Mouse (Mus musculus): Measurements from ENCODE around the gene Fbp1.
"Not testable (repeated sequence)": the region's sequence is repeated elsewhere in the genome, so short reads cannot be mapped to it uniquely, and the experiment has no call there.

Gene Fbp1

GRCm38 (mm10) chr13:62887712-62888441 lies at the start of gene Fbp1:
Gene Fbp1 (minus strand): TSS chr13:62888282.
- no peak for DNase-seq

- no peak for DNase-seq
Measured at GRCm38 (mm10) chr13:62932452-62932851, 44.4 kb upstream of the Fbp1 start.

DNA sequence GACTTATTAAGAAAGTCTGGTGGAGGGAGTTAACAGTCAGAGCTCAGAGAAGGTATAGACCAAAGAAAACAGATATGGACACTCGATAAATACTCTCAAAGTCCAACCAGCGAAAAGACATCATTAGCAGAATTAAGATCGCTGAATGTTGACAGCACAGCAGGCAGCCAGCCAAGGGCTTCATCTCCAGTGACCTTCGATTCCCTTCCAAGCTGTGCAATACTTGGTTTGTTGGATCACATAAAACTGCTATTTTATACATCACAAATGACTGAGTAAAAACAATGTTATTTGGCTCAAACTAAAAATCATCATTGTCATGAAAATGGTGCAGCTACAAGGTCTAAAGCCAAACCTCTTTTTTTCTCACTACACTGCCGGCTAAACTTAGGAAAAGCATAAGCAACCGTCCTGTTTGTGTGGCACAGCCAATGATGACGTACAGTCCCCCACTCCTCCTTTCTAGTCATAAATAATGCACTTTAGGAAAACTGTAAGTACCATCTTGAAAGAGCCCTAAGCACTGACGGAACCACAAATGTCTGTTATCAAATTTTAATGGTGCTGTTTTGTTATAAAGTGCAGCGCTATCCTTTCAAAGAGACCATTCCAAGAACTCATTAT lies 41.8 kb upstream of the Fbp1 start:
- peak; percentile 55 for DNase-seq

GRCm38 (mm10) chr13:62929144-62929543 lies 41.1 kb upstream of the Fbp1 start:
- not testable (repeated sequence) for DNase-seq

DNA sequence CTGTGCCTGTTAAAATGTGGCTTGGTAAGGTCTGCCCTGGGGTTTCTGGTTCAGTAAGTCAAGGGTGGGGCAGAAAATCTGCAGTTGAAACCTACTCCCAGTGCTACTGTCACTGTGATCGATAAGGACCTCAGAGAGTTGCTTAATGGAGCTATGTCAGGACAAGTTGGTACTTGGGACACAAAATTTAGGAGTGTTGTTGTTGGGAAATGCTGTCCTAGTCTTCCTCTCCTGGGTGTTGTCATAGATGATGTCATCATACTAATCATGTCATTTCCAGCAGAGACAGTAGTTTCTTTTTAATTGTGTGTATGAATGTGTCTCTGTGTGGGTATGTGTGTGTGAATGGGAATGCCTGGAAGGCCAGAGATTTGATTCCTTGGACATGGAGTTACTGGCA lies 39.4 kb upstream of the Fbp1 start:
- DNase-seq = no peak

DNA sequence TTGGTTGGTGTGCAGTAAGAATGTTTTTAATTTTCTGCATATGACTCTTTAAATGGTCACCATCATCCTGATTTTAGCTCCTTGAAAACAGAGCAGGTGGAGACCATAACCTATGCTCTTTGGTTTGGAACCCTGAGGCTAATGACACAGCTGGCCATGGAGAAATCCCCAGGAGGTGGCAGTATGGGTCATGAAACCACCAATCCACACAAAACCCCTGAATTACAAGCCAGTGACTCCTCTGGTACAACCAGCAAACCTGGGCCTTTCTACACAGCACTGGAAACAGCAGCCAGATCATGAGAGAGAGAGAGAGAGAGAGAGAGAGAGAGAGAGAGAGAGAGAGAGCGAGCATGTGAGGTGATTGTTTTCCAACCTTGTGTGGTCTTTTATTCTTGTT lies 38.4 kb upstream of the Fbp1 start:
- DNase-seq = peak; percentile 66

DNA sequence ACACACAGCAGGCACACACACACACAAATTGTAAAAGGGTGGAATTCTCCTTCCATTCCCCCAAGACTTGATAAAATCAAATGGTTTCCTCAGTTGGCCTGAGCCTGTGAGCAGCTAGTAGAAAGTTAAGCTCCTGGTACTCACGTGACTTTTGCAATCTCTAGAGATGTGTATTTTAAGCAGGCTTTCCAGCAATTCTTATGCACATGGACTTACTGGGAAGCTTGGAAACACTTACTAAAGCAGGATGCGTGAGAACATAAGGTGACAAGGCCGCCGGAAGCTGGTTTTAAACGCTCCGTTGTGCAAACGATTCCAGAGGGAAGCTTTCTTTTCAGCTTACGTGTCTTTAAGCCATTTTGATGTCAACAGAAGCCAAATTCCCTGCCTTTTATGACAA lies 35.1 kb upstream of the Fbp1 start:
- no peak for DNase-seq

- no peak for DNase-seq
Measured at GRCm38 (mm10) chr13:62922645-62923044, 34.6 kb upstream of the Fbp1 start.

GRCm38 (mm10) chr13:62919647-62920341 lies 31.7 kb upstream of the Fbp1 start:
- DNase-seq = peak; percentile 86

DNA sequence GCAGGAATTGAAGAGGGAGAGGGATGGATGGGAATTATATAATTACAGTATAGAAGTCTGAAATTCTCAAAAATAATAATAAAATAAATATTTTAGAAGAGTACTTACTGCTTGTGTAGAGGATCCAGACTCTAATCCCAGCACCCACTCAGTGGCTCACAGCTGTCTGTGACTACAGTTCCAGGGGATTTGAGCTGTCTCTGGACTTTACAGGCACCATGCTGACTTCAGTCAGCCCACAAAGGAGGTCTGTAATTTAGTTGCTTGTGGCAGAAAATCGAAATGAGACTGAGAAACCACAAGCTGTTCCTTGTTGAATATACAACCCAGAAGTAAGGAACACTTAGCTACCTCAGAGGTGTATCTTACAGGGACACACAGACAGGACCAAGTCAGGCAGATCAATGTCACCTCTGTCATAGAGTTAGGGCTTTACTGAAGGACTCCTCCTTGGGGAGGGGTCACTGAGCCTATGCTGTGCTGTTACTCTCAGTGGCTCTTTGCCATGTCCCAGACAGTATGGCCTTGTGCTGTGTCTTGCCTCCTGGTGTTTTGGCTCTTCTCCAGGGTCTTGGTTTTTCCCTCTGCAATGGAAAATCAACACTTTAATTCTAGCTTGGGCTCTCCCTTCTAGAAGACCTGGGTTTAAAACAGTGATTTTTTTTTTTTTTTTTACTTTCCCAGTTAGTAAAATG lies 29.5 kb upstream of the Fbp1 start:
- DNase-seq = no peak

- peak; percentile 14 for DNase-seq
Measured at GRCm38 (mm10) chr13:62916675-62917074, 28.6 kb upstream of the Fbp1 start.

- no peak for DNase-seq
Measured at GRCm38 (mm10) chr13:62911575-62911974, 23.5 kb upstream of the Fbp1 start.

- no peak for DNase-seq
Measured at GRCm38 (mm10) chr13:62910206-62910605, 22.1 kb upstream of the Fbp1 start.

DNA sequence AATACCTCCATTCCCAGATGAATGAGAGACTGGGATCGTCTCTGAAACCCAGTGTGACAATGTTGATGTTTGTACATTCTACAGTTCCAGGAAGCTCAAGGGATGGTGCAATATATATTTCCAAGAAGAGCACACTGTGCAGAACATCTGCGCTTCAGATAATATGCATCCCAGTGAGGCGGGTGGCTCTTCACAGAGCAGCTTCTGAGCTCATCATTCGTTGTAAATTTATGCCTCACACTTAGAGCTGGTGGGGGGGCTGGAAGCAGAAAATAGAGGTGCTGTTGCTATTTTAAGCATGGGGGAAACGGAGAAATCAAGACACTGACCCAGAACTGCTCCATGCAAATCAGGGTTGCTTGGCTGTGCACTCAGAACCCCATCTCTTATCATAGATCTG lies 21.7 kb upstream of the Fbp1 start:
- DNase-seq = no peak

- DNase-seq = peak; percentile 49
Measured at GRCm38 (mm10) chr13:62908163-62908559, 20.1 kb upstream of the Fbp1 start.

DNA sequence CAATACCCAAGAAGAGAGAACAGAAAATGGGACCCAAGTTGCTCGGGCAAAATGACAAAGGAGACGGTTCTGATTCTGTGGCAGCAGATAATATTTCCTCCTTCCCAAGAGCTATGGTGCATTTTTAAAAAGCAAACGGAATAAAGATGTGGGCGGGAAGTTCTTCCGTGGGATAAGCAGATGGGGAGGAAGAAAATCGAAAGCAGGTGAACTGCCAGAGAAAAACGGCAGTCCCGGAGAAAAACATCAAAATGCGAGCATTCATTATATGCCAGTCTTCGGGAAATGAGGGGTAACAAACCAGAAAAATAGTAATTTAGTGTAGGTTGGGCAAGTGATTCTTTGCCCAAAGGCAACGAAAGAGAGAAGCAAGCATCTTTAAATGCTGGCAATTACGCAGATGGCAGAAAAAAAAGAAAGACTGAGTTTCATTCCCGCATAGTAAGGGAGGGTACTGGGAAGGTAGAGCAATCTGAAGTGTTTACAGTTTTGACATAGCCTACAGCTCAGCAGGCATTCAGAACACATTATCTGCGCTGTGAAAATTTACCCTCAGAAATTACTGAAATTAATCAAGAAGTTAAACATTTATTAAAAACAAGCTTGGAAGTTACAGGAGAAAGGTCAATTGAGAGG lies 19.6 kb upstream of the Fbp1 start:
- DNase-seq = no peak

- DNase-seq = no peak
Measured at GRCm38 (mm10) chr13:62901139-62901538, 13.1 kb upstream of the Fbp1 start.

GRCm38 (mm10) chr13:62897927-62898646 lies 10.0 kb upstream of the Fbp1 start:
- no peak for DNase-seq

GRCm38 (mm10) chr13:62893044-62893842 lies 5.2 kb upstream of the Fbp1 start:
- no peak for DNase-seq

- peak; percentile 11 for DNase-seq
Measured at GRCm38 (mm10) chr13:62889311-62889710, 1.2 kb upstream of the Fbp1 start.

- DNase-seq = no peak
Measured at GRCm38 (mm10) chr13:62884536-62884935, 3.5 kb downstream of the Fbp1 start.

Data from lung, postnatal 14 days (tissue).